7 mouse cellular contexts compared by ENCODE assay signal in the genomic region with DNA sequence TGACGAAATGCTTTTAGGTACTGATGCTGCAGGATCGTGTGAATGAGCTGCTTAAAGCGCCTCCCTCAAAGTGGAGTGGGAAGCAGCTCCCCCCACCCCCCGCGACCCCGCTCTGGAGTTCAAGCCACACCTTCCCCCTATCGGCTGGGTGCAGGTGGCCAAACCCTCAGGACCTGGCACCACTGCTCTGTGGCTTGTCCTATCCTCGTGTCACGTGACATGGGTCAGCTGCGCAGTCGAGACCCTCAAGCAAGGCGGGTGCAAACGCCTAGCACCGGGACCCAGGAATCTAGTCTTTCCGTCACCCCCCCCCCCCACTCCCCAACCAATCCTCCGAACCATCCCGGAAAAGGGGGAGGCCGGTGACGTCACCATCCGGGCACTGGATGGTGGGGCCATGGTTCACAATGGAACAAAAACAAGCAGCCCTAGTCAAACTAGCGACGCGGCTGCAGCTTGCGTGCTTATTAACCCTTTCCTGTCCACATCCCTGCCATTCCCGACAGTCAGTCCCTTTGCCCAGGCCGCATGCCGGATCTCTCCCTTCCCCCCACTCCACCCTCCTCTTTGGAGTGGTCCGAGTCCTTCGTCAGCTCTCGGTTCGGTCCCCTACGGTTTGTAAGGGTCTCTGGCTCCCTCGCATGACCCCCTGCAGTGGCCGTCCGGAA. TPM values are rescaled to one million over a fixed set of nuclear protein-coding genes. Genes with fewer than 3 reads are reported as not detected.
DNase-seq lines count a peak whose midpoint lies in the region; ATAC-seq and TF ChIP-seq lines count a peak whose summit lies in the region.

No protein-coding gene starts in this region.

- TF ChIP-seq POLR2A in small intestine, adult 2 months (IDR thresholded peaks at IDR 0.05; ENCODE audit: low read depth, low read length): 0 out of 2 replicates have a peak, but pooled peaks have one; percentile 30

- peak overlapping the region; percentile 91 for H3K27ac ChIP-seq in intestine, postnatal 0 days (ENCODE audit: low read depth, low read length)
- peak overlapping the region; percentile 93 for H3K27ac ChIP-seq in limb, embryonic 10.5 days
- peak overlapping the region; percentile 96 for H3K27ac ChIP-seq in midbrain, embryonic 12.5 days (replicated peaks)
- H3K27ac ChIP-seq in small intestine, adult 2 months (ENCODE audit: insufficient read depth, low read depth, low read length): peak overlapping the region; percentile 97

- H3K4me2 ChIP-seq in intestine, postnatal 0 days (replicated peaks; ENCODE audit: low read depth): peak overlapping the region; percentile 61
- peak overlapping the region; percentile 46 for H3K4me2 ChIP-seq in midbrain, embryonic 12.5 days (replicated peaks)

- WGBS in intestine, postnatal 0 days: 17% methylated on average over 35 of the region's 35 CpGs
- WGBS in limb, embryonic 10.5 days: 10% methylated on average over 34 of the region's 35 CpGs
- 18% methylated on average over 32 of the region's 35 CpGs for WGBS in midbrain, embryonic 12.5 days
- 13% methylated on average over 35 of the region's 35 CpGs for WGBS in small intestine, adult 2 months

- ATAC-seq in intestine, postnatal 0 days: peak; percentile 78
- ATAC-seq in midbrain, embryonic 12.5 days (ENCODE audit: low FRiP score, low read depth): peak; percentile 87

- no peak for TF ChIP-seq CTCF in intestine, postnatal 0 days (IDR thresholded peaks at IDR 0.05; ENCODE audit: low read depth)
- TF ChIP-seq CTCF in small intestine, adult 2 months (IDR thresholded peaks at IDR 0.05; ENCODE audit: extremely low read depth, insufficient read length, insufficient replicate concordance, low read depth, low read length): no peak

- H3K27me3 ChIP-seq in intestine, postnatal 0 days (replicated peaks; ENCODE audit: control insufficient read depth, insufficient read depth, low read length): no peaks in the 10 kb centered on the region
- H3K27me3 ChIP-seq in limb, embryonic 10.5 days (ENCODE audit: low read depth, poor library complexity, severe bottlenecking): peaks cover 55% of the 10 kb centered on the region
- peaks cover 3% of the 10 kb centered on the region for H3K27me3 ChIP-seq in midbrain, embryonic 12.5 days
- no peaks in the 10 kb centered on the region for H3K27me3 ChIP-seq in small intestine, adult 2 months (ENCODE audit: control insufficient read depth, insufficient read depth, low read length)

- peak; percentile 89 for DNase-seq in adrenal gland, adult 8-10 months
- DNase-seq in embryo, embryonic 9.5 days (ENCODE audit: extremely low spot score): peak; percentile 90
- peak; percentile 73 to 88 for DNase-seq in gastrocnemius, postnatal 4 days (ENCODE audit: low spot score in 2 of 2)
- peak; percentile 86 for DNase-seq in limb, embryonic 10.5 days (ENCODE audit: low spot score)

- H3K9me3 ChIP-seq in intestine, postnatal 0 days (ENCODE audit: control insufficient read depth): no peaks in the 10 kb centered on the region
- no peaks in the 10 kb centered on the region for H3K9me3 ChIP-seq in limb, embryonic 10.5 days (replicated peaks)
- H3K9me3 ChIP-seq in midbrain, embryonic 12.5 days: no peaks in the 10 kb centered on the region

- H3K36me3 ChIP-seq in intestine, postnatal 0 days (ENCODE audit: control insufficient read depth, insufficient read depth): no peaks in the 10 kb centered on the region
- H3K36me3 ChIP-seq in limb, embryonic 10.5 days: 0 out of 2 replicates have a peak, but pooled peaks cover 2% of the 10 kb centered on the region
- no peaks in the 10 kb centered on the region for H3K36me3 ChIP-seq in midbrain, embryonic 12.5 days
- H3K36me3 ChIP-seq in small intestine, adult 2 months (ENCODE audit: control insufficient read depth, insufficient read depth, low read length): peaks cover 1% of the 10 kb centered on the region; the same call in 1 of the 2 replicates

- H3K9ac ChIP-seq in intestine, postnatal 0 days (ENCODE audit: low read depth, low read length): peak overlapping the region; percentile 79; the same call in 1 of the 2 replicates
- 0 out of 2 replicates have a peak overlapping the region, but pooled peaks have one; percentile 15 for H3K9ac ChIP-seq in midbrain, embryonic 12.5 days (replicated peaks)

- H3K4me1 ChIP-seq in intestine, postnatal 0 days (replicated peaks; ENCODE audit: control insufficient read depth, insufficient read depth, low read length): no peaks in the 10 kb centered on the region
- no peaks in the 10 kb centered on the region for H3K4me1 ChIP-seq in limb, embryonic 10.5 days
- no peaks in the 10 kb centered on the region for H3K4me1 ChIP-seq in midbrain, embryonic 12.5 days
- H3K4me1 ChIP-seq in small intestine, adult 2 months (ENCODE audit: control insufficient read depth, insufficient read depth, insufficient read length, low read length): no peaks in the 10 kb centered on the region

- peak overlapping the region; percentile 72 for H3K4me3 ChIP-seq in intestine, postnatal 0 days (ENCODE audit: low read depth, low read length)
- peak overlapping the region; percentile 74 for H3K4me3 ChIP-seq in limb, embryonic 10.5 days
- peak overlapping the region; percentile 72 for H3K4me3 ChIP-seq in midbrain, embryonic 12.5 days
- peak overlapping the region; percentile 92 for H3K4me3 ChIP-seq in small intestine, adult 2 months (ENCODE audit: low read depth, low read length)

RNA-seq across cellular contexts. Expression of gene Usp9x, which starts 0.6 kb away (rescaled TPM):
- 100 to 1,000 TPM; 172 to 242 (median 222) TPM for total RNA-seq in adrenal gland, adult 8-10 months (2022)
- 100 to 1,000 TPM; 157 to 162 TPM for total RNA-seq in gastrocnemius, postnatal 4 days (2021)
- 16.4 and 17.3 TPM in 2 replicates for polyA plus RNA-seq in intestine, postnatal 0 days (2015; fragmentation: Nextera tagmentation; extraction: Ambion mirVana)
- 33.3 and 35.2 TPM in 2 replicates for polyA plus RNA-seq in limb, embryonic 10.5 days (2016; fragmentation: Nextera tagmentation; extraction: Ambion mirVana)
- 68.8 and 72.5 TPM in 2 replicates for polyA plus RNA-seq in midbrain, embryonic 12.5 days (2016; fragmentation: Nextera tagmentation; extraction: Ambion mirVana)
- 2.6 and 5.4 TPM in 2 replicates for polyA plus RNA-seq in small intestine, adult 2 months (2012; rRNA removed)

Comparison
In these comparisons a context has a peak if more than half of its experiments do, and no peak if none do; other contexts are left out.
1. Peak in every context shown above with its lines: DNase-seq, ATAC-seq, H3K4me3 ChIP-seq and H3K27ac ChIP-seq.